Mouse (Mus musculus) cerebellum, adult 9-11 months (tissue): ENCODE measurements at regions not wholly inside any gene's neighbourhood (a gene's known extent, or its start where the extent isn't known, plus 50 kb on each side); places are given as distances from the start of the nearest gene placed in this dataset.

ENCODE experiments used
- DNase-seq: peaks from one replicate; pipeline ENCODE4 v3.0.0; 2022

GRCm38 (mm10) chr1:97555565-97555955 lies 106.3 kb downstream of the D1Ertd622e start:
- DNase-seq = no peak

GRCm38 (mm10) chr1:97554936-97555564 lies 106.8 kb downstream of the D1Ertd622e start:
- no peak for DNase-seq

GRCm38 (mm10) chr1:97553485-97554474 lies 108.1 kb downstream of the D1Ertd622e start:
- DNase-seq = peak; percentile 19

GRCm38 (mm10) chr1:97552886-97553285 lies 109.0 kb downstream of the D1Ertd622e start:
- DNase-seq = no peak

- no peak for DNase-seq
These were observed 120.7 kb downstream of the D1Ertd622e start for GRCm38 (mm10) chr1:97541162-97541493.

GRCm38 (mm10) chr1:97540291-97541161 lies 121.3 kb downstream of the D1Ertd622e start:
- DNase-seq = no peak

GRCm38 (mm10) chr1:97496915-97497314 lies 165.0 kb downstream of the D1Ertd622e start:
- DNase-seq = no peak

GRCm38 (mm10) chr1:97479921-97480320 lies 182.0 kb downstream of the D1Ertd622e start:
- no peak for DNase-seq
